Mouse (Mus musculus) layer of hippocampus, adult 9-10 months (tissue): Measurements from ENCODE around the gene Umad1.

Source experiments
- DNase-seq: peaks from one replicate; pipeline ENCODE4 v3.0.0; 2022; ENCODE audit warnings: low spot score

Gene Umad1

GRCm38 (mm10) chr6:8416802-8417569 is 157.9 kb downstream of the Umad1 start:
- no peak for DNase-seq

GRCm38 (mm10) chr6:8419485-8420186 is 160.5 kb downstream of the Umad1 start:
- no peak for DNase-seq

- DNase-seq, result no peak
Measured at GRCm38 (mm10) chr6:8420187-8420503, 161.1 kb downstream of the Umad1 start.

GRCm38 (mm10) chr6:8421421-8421820 is 162.3 kb downstream of the Umad1 start:
- no peak for DNase-seq

GRCm38 (mm10) chr6:8421959-8422581 is 163.0 kb downstream of the Umad1 start:
- no peak for DNase-seq

GRCm38 (mm10) chr6:8423142-8423541 is 164.1 kb downstream of the Umad1 start:
- DNase-seq, result no peak

- DNase-seq, result no peak
Measured at GRCm38 (mm10) chr6:8427692-8428091, 168.6 kb downstream of the Umad1 start.

GRCm38 (mm10) chr6:8430610-8431234 is 171.6 kb downstream of the Umad1 start:
- no peak for DNase-seq

- no peak for DNase-seq
Measured at GRCm38 (mm10) chr6:8433179-8433578, 174.1 kb downstream of the Umad1 start.

GRCm38 (mm10) chr6:8437937-8438336 is 178.8 kb downstream of the Umad1 start:
- no peak for DNase-seq

GRCm38 (mm10) chr6:8441814-8442213 is 182.7 kb downstream of the Umad1 start:
- no peak for DNase-seq

- no peak for DNase-seq
Measured at GRCm38 (mm10) chr6:8446786-8447185, 187.7 kb downstream of the Umad1 start.

- no peak for DNase-seq
Measured at GRCm38 (mm10) chr6:8455599-8455998, 196.5 kb downstream of the Umad1 start.

- no peak for DNase-seq
Measured at GRCm38 (mm10) chr6:8458596-8458995, 199.5 kb downstream of the Umad1 start.

GRCm38 (mm10) chr6:8462447-8462846 is 203.4 kb downstream of the Umad1 start:
- DNase-seq, result no peak

- no peak for DNase-seq
Measured at GRCm38 (mm10) chr6:8465388-8465787, 206.3 kb downstream of the Umad1 start.

- DNase-seq, result no peak
Measured at GRCm38 (mm10) chr6:8465985-8466384, 206.9 kb downstream of the Umad1 start.

GRCm38 (mm10) chr6:8467667-8468337 is 208.7 kb downstream of the Umad1 start:
- no peak for DNase-seq

GRCm38 (mm10) chr6:8469918-8470317 is 210.8 kb downstream of the Umad1 start:
- DNase-seq, result no peak

- DNase-seq, result no peak
Measured at GRCm38 (mm10) chr6:8472125-8472524, 213.0 kb downstream of the Umad1 start.

- no peak for DNase-seq
Measured at GRCm38 (mm10) chr6:8472915-8473314, 213.8 kb downstream of the Umad1 start.

GRCm38 (mm10) chr6:8473498-8473897 is 214.4 kb downstream of the Umad1 start:
- no peak for DNase-seq
